Mouse (Mus musculus) embryo, embryonic 10 days (tissue): Measurements from ENCODE around the gene Cryaa.
A peak's percentile ranks its signal among the peaks of the same experiment; 100 is the strongest.
"Not testable (repeated sequence)": the region's sequence is repeated elsewhere in the genome, so short reads cannot be mapped to it uniquely, and the experiment has no call there.

Experiments
- DNase-seq: peaks from one replicate; pipeline ENCODE4 v3.0.0-alpha.2; 2015; ENCODE audit warnings: low spot score

Cryaa gene

DNA sequence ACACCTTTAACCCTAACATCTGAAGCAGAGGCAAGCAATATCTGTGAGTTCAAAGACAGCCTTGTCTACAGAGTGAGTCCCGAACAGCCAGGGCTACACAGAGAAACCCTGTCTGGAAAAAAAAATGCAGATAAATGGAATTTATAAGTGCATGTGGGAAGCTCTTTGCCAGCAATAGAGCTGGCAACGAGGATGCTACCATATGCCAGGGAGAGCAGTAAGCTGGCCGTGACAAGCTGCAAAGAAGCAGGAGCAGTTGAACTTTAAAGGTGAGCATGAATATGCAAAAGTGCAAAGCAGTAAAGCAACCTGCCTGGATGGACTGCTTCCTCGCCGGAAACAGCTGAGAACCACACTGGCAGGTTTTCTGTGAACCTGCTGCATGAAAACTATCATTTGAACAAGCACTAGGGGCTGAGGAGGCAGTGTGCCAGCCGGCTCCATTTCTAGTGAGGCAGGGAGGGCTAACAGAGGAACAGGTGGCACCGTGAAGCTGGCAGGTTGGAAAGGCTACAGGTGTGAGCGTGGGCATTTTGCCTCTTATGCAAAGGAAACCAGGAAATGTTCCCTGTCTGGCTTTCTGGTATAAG, 16.9 kb upstream of the Cryaa start:
- no peak for DNase-seq

DNA sequence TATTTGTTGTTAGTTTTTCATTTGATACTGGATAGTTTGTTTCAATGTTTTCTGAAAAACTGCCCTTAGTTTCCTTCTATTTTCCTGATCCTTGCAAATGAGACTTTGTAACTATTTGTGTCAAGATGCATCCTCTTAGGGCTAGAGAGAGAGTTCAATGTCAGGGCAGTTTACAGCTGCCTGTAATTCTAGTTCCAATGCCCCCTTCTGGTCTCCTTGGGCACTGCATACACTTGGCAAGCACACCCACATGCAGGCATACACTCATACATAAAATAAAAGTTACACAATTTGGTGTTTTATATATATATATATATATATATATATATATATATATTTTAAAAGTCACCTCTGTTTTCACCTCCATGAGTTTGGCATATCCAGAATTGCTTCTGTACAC, 14.8 kb upstream of the Cryaa start:
- no peak for DNase-seq

DNA sequence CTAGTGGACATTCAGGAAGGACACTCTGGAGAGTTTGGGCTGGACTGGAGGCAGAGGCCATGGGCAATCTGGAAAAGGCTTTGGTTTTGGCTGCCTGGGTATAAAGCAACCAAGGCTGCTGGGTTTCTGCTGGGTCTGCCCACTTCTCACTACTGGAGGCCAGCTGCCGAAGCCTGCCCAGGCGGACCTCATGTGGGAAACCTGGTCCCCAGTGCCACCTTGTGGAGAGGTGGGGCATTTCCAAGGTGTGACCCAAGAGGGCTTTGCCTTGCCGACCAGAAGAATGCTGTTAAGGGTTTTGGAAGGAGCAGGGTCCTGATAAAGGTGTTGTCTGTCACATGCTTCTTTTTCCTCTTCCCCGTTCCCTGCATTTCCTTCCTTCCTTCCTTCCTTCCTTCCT, 12.8 kb upstream of the Cryaa start:
- DNase-seq, result peak; percentile 89

DNA sequence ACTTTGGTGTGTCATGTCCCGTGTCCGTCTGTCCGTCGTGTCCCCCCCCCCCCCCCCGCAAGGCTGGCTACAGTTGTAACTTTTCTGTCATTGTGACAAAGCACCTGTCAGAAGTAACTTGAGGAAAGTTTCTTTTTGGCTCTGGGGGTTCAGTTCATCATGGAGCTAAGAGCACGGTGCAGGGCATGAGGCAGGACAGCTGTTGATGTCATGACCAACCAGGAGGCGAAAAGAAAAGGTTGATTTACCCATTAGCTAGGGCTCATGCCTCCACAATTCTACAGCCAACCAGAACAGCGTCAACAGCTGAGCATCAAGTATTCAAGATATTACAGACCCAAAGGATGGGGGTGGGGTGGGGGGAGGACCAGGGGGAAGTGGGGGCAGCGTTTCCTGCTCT, 9.3 kb upstream of the Cryaa start:
- no peak for DNase-seq

DNA sequence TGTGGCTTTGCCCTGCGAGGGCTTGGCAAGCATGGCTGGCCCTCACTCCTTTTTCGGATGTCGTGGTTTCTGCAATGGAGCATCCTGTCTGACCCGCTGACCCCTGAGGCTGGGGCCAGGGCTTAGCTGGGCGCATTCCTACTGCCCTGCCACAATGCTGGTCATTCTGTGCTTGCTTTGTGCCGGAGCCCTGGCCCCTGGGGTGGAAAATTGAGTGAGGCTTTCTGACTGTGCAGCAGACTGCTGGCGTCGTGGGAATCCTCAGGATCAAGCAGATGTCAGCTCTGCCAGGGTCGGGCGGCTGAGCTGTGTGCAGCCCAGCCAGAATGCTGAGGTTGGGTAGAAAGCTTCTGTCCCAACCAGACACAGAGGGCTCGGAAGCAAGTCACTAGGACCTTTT, 7.4 kb upstream of the Cryaa start:
- peak; percentile 85 for DNase-seq

DNA sequence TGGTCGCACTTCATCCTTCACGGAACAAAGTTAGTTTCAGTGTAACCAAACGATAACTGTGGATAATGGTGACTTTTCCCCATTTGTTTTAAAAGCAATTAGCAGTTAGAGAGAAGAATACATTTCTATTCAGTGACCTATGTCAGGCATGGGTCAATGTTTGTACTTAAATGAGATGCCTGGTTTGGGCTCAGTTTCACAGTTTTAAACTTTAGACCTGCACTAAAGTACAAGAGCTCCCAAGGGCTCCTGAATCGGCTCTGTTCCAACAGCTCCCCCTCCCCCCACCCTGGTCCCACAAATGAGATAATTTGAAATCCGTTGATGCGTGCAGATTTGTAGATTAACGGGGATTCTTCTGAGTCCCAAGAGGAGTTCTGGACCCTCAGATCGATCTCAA, 5.9 kb upstream of the Cryaa start:
- DNase-seq, result no peak

DNA sequence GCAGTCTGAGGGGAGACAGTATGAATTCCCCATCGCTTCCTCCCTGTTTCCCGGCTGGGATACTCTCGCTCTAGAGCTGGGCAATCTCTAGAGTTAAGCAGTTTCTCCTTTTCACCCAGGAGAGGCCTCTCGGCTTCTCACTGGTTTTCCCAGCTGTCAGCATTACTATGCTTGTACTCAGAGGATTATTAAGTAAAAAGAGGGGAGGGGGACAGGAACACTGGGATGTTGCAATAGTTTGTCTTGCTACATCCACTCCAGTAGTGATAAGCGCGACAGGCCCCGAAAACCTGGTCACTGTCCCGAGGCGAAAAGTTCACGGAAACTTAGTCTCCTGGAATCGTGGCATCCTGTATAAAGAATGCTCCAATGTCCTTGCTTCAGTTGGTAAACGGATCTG, 5.3 kb upstream of the Cryaa start:
- no peak for DNase-seq

DNA sequence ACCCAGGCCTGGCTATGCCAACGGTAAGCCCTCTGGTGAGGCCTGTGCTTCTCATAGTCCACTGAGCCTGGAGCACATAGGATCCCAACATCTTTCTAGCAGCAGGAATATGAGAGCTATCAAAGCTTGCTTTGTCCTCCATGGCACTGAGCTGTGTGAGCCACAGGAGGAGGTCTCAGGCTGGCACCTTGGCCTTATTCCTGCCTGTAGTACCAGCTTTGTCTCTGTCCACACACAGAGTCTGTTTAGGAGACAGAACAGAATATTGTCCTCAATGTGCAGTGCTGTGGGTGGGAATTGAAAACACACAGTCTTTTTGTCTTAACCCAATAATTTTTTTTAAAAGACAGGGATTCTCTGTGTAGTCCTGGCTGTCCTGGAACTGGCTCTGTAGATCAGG, 3.2 kb upstream of the Cryaa start:
- no peak for DNase-seq

DNA sequence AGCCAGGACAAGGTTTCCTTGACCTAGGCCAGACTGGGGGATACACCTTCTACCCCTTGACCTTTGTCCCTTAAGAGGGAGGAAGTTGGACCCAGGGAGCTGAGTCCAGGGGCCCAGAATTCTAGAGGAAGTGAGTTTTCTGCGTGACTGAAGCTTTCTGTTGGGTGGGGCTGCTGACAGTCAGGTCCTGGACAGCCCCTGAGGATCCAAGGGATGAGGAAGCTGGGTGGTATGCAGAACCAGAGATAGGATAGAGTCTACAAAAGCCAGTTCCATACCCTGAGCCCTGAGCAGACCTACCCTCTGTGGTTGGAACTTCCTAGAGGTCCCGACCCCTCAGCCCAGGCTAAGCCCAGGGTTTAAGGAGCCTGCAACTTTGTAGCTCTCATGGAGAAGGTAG, 2.8 kb downstream of the Cryaa start:
- no peak for DNase-seq

DNA sequence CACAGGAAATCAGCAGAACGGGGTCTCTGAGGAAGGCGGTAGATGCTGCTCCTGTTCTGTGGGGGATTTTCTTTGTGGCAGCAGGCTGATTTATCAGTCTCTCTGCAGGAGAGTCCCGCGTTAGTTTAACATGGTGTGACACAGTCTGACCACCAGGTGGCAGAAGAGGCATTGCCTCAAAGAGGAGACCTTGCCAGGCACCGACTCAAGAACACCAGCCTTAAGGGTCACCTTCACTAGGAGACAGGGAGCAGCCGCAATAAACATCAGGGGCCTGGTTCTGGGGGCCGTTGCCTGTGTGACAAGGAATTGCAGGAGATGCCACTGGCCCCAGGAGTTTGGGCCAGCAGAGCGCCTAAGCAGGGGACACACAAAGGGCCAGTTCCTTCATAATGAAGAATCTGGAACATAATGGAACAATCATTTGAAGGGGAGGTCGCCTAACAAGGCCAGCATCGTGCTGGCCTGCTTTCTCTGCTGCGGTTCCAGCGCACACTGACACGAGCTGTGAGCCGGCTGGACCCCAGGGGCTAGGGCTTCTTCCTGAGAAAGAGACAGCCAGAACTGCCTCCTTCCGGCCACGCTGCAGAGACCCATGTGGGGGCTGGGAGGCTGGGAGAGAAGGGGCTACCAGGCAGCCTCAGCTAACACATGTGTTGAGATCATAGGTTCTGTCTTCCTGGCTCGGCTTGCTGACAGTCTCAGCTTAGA, 8.1 kb downstream of the Cryaa start:
- peak; percentile 96 for DNase-seq

DNA sequence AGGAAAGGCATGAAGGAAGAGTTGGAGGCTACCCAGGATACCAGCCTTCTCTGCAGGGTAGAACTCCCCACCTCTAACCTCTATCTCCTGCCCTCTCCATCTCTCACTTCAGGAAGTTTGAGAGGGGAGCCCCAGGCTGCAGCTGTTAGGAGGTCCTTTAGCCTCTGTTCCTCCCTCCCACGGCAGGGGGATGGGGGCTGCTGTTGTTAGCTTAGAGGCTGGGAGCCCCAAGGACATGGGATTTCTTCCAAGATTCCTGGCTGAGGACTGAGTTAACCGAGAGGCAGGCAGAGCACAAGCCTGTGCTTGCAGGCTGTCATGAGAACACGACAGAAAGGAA, 8.6 kb downstream of the Cryaa start:
- no peak for DNase-seq

DNA sequence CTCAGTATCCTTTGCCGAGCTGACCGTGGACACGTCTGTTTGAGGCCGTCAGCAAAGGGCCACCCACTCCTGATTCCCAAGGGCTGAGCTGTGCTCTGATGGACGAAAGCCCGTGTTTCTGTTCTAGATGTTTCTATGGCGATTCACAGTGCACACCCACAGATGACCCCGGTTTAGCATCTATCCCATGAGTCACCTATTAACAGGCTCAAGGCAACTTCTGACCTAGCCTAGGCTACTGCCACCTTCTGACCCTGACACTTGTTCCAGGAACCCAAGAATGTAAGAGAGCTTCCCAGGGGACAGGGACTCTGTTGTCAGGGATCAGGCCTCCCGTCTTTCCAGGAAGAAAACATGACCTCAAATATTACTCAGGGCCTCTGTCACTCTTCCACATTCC, 10.5 kb downstream of the Cryaa start:
- DNase-seq, result no peak

DNA sequence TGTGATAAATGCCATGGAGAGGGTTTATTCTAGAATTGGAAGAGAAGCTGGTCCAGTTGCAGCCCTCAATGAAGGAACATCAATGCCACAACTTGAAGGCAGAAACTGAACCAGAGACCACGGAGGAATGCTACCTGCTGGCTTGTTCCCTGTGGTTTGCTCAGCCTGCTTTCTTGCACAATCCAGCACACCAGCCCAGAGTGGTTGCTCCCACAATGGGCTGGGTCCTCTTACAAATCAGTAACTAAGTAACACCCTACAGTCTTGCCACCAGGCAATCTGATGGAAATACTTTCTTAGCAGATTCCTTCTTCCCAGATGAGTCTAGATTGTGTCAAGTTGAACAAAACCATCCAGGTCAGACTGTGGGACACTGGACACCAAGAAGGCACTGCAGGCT, 12.0 kb downstream of the Cryaa start:
- no peak for DNase-seq

DNA sequence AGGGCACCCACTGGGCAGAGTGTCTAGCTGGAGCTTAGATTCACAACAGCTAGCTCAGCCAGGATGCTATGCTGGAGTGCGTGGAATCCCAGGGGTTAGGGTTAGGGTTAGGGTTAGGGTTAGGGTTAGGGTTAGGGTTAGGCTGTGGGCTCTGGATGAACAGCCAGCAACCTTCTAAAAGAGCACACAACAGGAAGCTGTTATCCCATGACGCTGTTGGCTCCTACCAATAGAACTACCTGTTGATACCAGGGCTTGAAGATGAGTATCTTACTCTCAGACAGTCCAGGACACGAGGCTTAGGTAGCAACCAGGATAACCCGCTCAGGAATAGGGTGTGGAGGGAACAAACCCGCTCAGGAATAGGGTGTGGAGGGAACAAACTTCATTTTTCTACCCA, 15.3 kb downstream of the Cryaa start:
- DNase-seq, result no peak

DNA sequence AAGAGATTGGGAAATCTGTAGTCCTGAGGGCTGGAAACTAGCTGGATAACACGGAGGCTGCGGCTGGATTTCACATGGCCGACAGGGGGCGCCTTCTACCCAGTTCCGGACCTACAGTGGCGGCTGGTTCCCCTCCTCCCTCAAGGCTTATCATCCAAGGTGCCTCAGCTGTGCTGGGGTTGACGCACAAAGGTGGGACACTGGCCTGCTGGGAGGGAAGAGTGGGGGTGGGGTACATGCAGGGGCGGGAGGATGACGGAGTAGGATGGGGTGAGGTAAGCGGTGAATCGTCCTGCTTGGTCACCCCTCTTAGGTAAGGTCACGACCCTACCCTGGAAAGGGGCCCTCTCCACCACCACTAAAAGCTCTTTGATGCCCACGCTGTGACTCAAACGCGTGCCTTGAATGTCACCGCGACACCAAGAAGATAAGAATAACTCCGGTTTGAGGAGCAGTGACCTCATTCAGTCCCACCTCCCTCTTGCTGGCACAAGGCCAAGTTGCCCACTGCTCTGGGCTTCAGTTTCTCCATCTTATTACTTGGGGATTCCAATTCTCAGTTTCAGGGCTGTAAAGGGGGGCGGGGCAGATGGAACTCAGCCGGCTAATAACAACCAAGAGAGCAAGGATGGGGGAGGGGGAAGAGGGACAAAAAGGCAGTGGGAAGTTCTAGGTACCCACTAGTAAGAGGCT, 15.9 kb downstream of the Cryaa start:
- peak; percentile 83 for DNase-seq

DNA sequence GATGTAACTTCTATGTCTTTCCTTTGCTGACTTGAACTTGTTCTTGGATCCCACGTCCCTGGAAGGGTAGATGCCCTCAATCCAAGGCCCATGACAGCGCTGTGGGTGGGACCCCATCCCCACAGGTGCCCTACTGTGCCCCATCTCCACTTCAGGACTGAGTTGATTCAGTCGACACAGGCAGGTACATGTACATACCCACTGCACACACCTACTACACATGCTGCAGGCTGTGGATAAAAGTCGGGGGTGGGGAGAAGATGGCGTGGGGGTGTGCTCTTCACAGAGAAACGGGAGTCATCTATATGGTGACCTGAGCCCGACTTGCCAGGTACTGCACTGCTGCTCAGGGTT, 16.4 kb downstream of the Cryaa start:
- no peak for DNase-seq

DNA sequence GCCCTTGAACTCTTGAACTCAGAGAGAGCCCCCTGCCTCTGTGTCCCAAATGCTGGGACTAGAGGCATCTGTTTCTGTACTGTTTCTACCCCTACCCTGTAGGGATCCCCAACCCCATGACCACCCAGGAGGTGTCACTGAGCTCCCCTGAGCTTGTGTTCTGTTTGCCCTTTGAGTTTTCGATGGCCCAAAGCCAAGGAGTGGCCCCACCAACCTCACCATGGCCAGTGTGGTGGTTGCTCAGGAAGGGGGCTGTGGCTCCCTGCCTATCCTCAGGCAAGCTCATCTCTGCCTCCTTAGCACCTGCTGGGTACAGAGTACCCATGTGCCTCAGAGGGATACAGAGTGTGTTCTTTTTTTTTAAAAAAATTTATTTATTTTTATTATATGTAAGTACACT, 17.3 kb downstream of the Cryaa start:
- DNase-seq, result no peak

DNA sequence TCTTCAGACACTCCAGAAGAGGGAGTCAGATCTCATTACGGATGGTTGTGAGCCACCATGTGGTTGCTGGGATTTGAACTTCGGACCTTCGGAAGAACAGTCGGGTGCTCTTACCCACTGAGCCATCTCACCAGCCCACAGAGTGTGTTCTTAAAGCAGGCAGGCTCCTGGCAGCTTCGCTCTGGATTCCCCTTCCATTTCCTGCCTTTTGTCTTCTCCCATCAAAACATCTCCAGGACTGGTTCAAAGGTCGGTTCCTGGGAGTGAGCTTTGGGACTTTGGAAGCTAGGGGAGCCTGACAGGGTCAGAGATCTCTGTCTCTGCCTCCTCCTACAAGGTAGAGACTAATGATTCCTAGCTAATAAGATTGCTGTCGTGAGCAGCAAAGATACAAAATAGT, 17.7 kb downstream of the Cryaa start:
- not testable (repeated sequence) for DNase-seq

DNA sequence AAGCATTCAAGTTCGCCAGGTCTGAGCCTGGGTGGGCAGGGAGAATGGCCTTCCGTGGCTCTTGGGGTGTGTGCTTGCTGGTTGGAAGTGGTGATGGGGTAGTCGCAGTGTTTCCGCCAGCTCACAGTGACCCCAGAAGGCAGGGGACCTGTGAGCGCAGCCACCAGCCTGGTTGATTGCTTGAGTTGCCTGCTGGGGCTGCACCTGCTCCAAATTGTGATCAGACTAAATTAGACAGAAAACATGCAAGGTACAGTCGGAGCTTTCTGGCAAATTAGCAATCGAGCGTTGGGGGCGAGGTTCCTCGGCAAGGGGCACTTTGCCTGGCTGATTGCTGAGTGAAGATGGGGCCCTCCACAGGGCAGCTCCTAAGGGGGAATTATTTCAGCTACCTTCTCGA, 20.7 kb downstream of the Cryaa start:
- no peak for DNase-seq

DNA sequence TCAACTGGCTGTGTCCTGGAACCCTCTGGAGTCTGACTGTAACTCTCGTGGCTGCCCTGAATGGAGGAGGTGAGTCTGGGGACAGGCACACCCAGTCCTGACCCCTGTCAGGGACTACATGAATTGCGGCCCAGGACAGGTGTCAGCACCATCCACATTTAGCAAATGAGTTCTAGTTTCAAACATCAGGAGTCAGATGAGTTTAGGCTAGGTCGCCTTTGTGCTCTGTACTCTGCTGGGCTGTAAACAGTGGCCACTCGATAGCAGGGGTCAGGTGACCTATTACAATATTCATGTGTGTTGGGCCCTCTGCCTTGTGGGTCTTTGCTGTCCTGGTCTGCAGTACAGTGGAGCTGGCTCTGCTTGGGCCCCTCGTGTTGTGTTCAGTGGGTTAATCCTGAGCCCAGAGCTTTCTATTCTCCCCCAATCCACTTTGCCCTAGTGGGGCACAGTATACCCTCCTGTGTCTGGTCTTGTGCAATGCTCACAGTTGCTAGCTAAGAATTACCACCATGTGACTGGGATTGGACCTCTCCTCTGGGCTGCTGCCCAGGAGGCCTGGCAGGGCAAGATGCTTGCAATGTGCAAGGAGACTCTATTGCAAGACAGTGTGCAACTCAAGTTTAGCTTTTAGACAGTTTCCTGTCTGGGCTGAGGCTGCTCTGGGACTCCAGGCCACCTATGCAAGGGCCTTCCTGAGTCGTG, 25.8 kb downstream of the Cryaa start:
- no peak for DNase-seq

DNA sequence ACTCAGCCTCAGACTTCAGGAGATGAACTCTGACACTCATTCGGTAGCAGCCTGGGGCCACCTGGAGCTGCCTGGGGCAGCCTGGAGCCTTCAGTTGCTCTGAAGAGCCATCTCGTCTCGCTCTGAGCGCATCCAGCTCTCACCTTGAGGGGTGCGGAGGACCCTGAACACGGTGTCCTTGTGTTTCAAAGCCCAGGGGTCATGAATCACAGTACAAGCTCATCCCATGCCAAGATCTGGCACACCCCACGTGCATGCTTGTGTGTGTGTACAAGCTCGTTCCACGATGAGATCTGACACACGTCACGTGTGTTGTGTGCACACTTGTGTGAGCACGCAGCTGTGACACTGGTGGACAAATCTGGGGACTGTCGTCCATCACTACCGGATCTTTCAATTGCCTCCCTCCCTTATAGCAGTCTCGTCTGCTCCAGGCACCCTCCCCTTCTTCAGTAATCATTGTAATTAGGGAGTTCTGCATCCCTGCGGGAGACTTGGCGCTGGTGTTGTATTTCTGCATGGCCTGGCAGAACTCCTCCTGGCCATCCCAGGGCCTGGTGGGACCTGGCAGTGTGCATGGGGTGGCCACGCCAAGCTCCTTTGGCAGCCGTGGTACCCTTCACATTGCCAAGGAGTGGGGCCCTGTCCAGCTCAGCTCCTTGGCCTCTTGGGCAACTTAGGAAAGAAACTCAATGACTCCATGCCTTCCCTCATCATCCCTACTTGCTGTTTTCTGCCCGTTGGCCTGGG, 27.8 kb downstream of the Cryaa start:
- DNase-seq, result no peak

DNA sequence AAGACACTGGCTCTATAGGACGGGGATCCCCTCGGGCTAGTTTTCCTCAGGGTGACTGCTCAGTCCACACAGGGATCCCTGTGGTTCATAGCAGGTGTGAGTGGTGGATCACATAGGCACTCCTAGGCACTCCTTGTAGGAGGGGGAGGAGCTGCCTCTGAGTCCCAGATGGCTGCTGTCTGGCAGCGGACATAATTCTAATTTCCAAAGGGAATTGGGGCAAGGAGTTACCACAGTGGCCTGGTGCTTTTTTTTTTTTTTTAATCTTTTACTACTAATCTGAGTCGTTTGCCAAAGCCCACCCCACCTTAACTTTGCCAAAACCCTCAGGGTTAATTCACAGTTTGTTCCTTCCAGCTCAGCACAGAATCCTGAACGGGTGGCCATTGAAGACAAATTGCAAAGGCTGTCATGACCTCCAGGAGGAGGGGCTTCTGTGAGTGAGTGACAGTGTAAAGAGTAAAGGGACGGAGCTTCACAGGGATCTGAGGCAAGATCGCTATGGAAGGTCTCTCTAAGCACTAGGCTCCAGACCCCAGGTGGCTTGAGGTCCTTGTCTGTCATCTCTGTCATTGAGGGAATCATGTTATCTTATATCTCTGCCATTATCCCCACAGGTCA, 31.6 kb downstream of the Cryaa start:
- no peak for DNase-seq
